29 mouse cellular contexts compared by ENCODE assay signal in genomic region chr15:45646256-45646655, GRCm38 (mm10).
"Had no signal": no experiment of that assay in that cellular context is flagged by ENCODE, and none has a peak within 500 bp of the region (broad histone marks: within the 10 kb centered on the region; RNA-seq: fewer than 3 reads in every experiment).

No protein-coding gene starts in this region.

- H3K9ac ChIP-seq: limb, embryonic 12.5 days; limb, embryonic 13.5 days; limb, embryonic 15.5 days; liver, embryonic 12.5 days; liver, embryonic 13.5 days; liver, embryonic 14.5 days; liver, embryonic 15.5 days; liver, postnatal 0 days; lung, embryonic 14.5 days; lung, embryonic 15.5 days; midbrain, embryonic 12.5 days; midbrain, embryonic 13.5 days; midbrain, embryonic 15.5 days; neural tube, embryonic 12.5 days had no signal

- H3K4me3 ChIP-seq: limb, embryonic 10.5 days; limb, embryonic 12.5 days; limb, embryonic 13.5 days; limb, embryonic 15.5 days; liver, embryonic 12.5 days; liver, embryonic 13.5 days; liver, embryonic 15.5 days; lung, embryonic 15.5 days; megakaryocyte, embryonic 14.5 days; midbrain, embryonic 10.5 days; midbrain, embryonic 12.5 days; midbrain, embryonic 13.5 days; midbrain, embryonic 15.5 days; myocyte; neural tube, embryonic 12.5 days had no signal

- H3K27me3 ChIP-seq: limb, embryonic 12.5 days; limb, embryonic 13.5 days; limb, embryonic 15.5 days; liver, embryonic 12.5 days; liver, embryonic 13.5 days; liver, embryonic 15.5 days; lung, embryonic 15.5 days; megakaryocyte, embryonic 14.5 days; midbrain, embryonic 12.5 days; midbrain, embryonic 13.5 days; midbrain, embryonic 15.5 days; neural tube, embryonic 12.5 days had no signal

- DNase-seq: left cerebral cortex, postnatal 4 days; liver; liver, embryonic 13.5 days; liver, postnatal 0 days; lung, adult 18-20 months; lung, embryonic 14.5 days; lung, postnatal 10 days; lung, postnatal 14 days; lung, postnatal 36 days; lung, postnatal 4 days; midbrain, embryonic 14.5 days had no signal

- H3K9me3 ChIP-seq: limb, embryonic 10.5 days; limb, embryonic 12.5 days; limb, embryonic 13.5 days; limb, embryonic 15.5 days; liver, embryonic 12.5 days; liver, embryonic 13.5 days; liver, embryonic 15.5 days; lung, embryonic 15.5 days; megakaryocyte, embryonic 14.5 days; midbrain, embryonic 10.5 days; midbrain, embryonic 12.5 days; midbrain, embryonic 15.5 days; neural tube, embryonic 12.5 days had no signal

- H3K4me1 ChIP-seq: limb, embryonic 10.5 days; limb, embryonic 12.5 days; limb, embryonic 13.5 days; limb, embryonic 15.5 days; liver, embryonic 12.5 days; liver, embryonic 13.5 days; liver, embryonic 15.5 days; lung, embryonic 15.5 days; megakaryocyte, embryonic 14.5 days; midbrain, embryonic 10.5 days; midbrain, embryonic 12.5 days; midbrain, embryonic 13.5 days; midbrain, embryonic 15.5 days; neural tube, embryonic 12.5 days had no signal

- H3K4me2 ChIP-seq: limb, embryonic 12.5 days; limb, embryonic 13.5 days; limb, embryonic 15.5 days; liver, embryonic 11.5 days; liver, embryonic 12.5 days; liver, embryonic 13.5 days; liver, embryonic 15.5 days; lung, embryonic 14.5 days; lung, embryonic 15.5 days; midbrain, embryonic 11.5 days; midbrain, embryonic 12.5 days; midbrain, embryonic 13.5 days; midbrain, embryonic 15.5 days; neural tube, embryonic 12.5 days had no signal

- H3K27ac ChIP-seq: limb, embryonic 10.5 days; limb, embryonic 12.5 days; limb, embryonic 13.5 days; limb, embryonic 15.5 days; liver, embryonic 12.5 days; liver, embryonic 13.5 days; liver, embryonic 14.5 days; liver, embryonic 15.5 days; lung, embryonic 15.5 days; macrophage; midbrain, embryonic 10.5 days; midbrain, embryonic 12.5 days; midbrain, embryonic 13.5 days; midbrain, embryonic 15.5 days; neural tube, embryonic 12.5 days had no signal

- H3K36me3 ChIP-seq: limb, embryonic 10.5 days; limb, embryonic 12.5 days; limb, embryonic 13.5 days; limb, embryonic 15.5 days; liver, embryonic 12.5 days; liver, embryonic 13.5 days; liver, embryonic 15.5 days; lung, embryonic 15.5 days; midbrain, embryonic 10.5 days; midbrain, embryonic 12.5 days; midbrain, embryonic 13.5 days; midbrain, embryonic 15.5 days; neural tube, embryonic 12.5 days had no signal
